Mouse (Mus musculus) kidney, postnatal 0 days (tissue): ENCODE results near the gene Thada. TPM values are rescaled to one million over a fixed set of nuclear protein-coding genes. Genes with fewer than 3 reads are reported as not detected.
"Not testable (repeated sequence)": the region's sequence is repeated elsewhere in the genome, so short reads cannot be mapped to it uniquely, and the experiment has no call there.

Experiments used
- ATAC-seq: fragments of 200-750 bp; cut with Nextera tagmentation; replicated peaks from 2 replicates; pipeline ENCODE4 v1.8.0; 2017; ENCODE audit warnings: low read depth, moderate number of reproducible peaks, moderate TSS enrichment, moderate library complexity; ENCODE audit not compliant: low FRiP score
- DNase-seq: peaks from one replicate; pipeline ENCODE4 v3.0.0-alpha.2; 2016; ENCODE audit warnings: low spot score
- H3K27ac ChIP-seq: fragments of 300-500 bp; sonication (generic); 2 replicates; pipeline ENCODE4 v1.5.1; 2014; ENCODE audit warnings: mild to moderate bottlenecking
- H3K27me3 ChIP-seq: fragments of 300-500 bp; sonication (generic); 2 replicates; pipeline ENCODE4 v1.6.1; 2014; ENCODE audit warnings: low read length, mixed read lengths; ENCODE audit not compliant: insufficient read depth
- H3K36me3 ChIP-seq: fragments of 300-500 bp; sonication (generic); 2 replicates; pipeline ENCODE4 v1.6.1; 2014; ENCODE audit warnings: low read length, mixed read lengths; ENCODE audit not compliant: insufficient read depth
- H3K4me1 ChIP-seq: fragments of 300-500 bp; sonication (generic); replicated peaks from 2 replicates; pipeline ENCODE4 v1.6.1; 2014; ENCODE audit warnings: antibody characterized with exemption, low read length, mixed read lengths; ENCODE audit not compliant: insufficient read depth
- H3K4me2 ChIP-seq: fragments of 300-500 bp; sonication (generic); 2 replicates; pipeline ENCODE4 v1.6.1; 2014; ENCODE audit warnings: mild to moderate bottlenecking, low read length, moderate library complexity, mixed read lengths
- H3K4me3 ChIP-seq: fragments of 300-500 bp; sonication (generic); replicated peaks from 2 replicates; pipeline ENCODE4 v1.5.1; 2014; ENCODE audit warnings: low read depth, low read length
- H3K9ac ChIP-seq: fragments of 300-500 bp; sonication (generic); 2 replicates; pipeline ENCODE4 v1.6.1; 2014; ENCODE audit warnings: low read depth, low read length
- H3K9me3 ChIP-seq: fragments of 300-500 bp; sonication (generic); replicated peaks from 2 replicates; pipeline ENCODE4 v1.6.1; 2016; ENCODE audit warnings: low read length, inconsistent platforms, mixed read lengths
- CTCF ChIP-seq: IDR thresholded peaks from 2 replicates; pipeline ENCODE4 v1.5.1; 2016; ENCODE audit warnings: antibody characterized with exemption, low read depth, mild to moderate bottlenecking, moderate library complexity
- WGBS: fragments of 180-500 bp; shearing (Covaris S2); extraction: QIAGEN DNeasy Blood & Tissue Kit; methylation state at CpG from one replicate; pipeline ENCODE4 v1.1.7; 2014; 5-methylcytosine and 5-hydroxymethylcytosine counted together
- polyA plus RNA-seq: library from polyadenylated mRNA; unstranded; fragments of >200 nt; fragmentation: Nextera tagmentation; extraction: Ambion mirVana; gene quantifications from 2 replicates; pipeline ENCODE4 v1.2.1, GENCODE M21; 2015

Gene Thada
- polyA plus RNA-seq, 1 experiment from 2014 or later, result 3.4 TPM

DNA sequence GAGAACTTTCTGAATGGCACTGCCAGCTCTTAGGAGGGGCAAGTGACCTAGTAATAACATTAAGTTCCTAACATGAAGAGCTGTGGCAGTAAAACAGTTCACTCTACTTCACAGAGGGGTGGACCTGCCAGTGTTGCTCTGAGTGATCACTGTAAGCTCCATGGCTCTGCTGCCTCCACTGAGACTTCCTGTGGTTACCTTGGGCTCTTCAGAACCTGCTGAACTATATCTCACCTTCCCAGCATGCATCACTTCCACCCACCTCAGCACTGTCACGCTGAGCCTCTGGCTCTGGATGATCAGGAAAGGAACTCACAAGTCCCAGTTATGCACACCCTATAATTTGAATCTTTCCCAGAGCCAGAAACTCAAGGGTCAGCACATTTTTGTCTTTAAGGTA lies 159.9 kb downstream of the Thada start:
- 70% methylated on average over 1 of the region's 1 CpGs for WGBS
- H3K9ac ChIP-seq, result no peak overlapping the region
- no peak for TF ChIP-seq CTCF
- H3K27me3 ChIP-seq, result no peaks in the 10 kb centered on the region
- no peaks in the 10 kb centered on the region for H3K4me1 ChIP-seq
- no peaks in the 10 kb centered on the region for H3K9me3 ChIP-seq
- no peak for ATAC-seq
- no peak overlapping the region for H3K27ac ChIP-seq
- H3K4me3 ChIP-seq, result no peak overlapping the region
- H3K36me3 ChIP-seq, result peaks cover 14% of the 10 kb centered on the region
- DNase-seq, result no peak
- H3K4me2 ChIP-seq, result no peak overlapping the region

DNA sequence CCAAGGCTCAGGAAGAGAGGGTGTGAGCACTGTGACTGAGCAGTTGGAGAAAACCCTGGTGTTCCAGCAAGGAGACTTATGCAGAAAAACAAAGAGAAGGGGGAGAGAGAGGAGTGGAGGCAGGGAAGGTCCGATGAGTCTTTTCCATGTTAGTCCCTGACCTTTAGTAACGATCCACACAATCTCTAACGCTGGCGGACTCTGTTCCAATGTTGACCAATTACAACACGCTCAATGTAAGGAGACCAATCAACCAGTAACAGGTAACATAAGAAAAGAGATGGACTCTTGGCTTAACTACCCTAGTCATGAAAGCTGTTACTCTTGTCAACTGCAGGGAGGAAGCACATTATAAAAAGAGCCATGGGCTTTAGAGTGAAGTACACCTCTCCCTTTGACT lies 160.9 kb downstream of the Thada start:
- H3K4me1 ChIP-seq, result no peaks in the 10 kb centered on the region
- DNase-seq (no peak), ATAC-seq (no peak)
- H3K4me2 ChIP-seq, result no peak overlapping the region
- H3K27ac ChIP-seq, result no peak overlapping the region
- H3K9me3 ChIP-seq, result no peaks in the 10 kb centered on the region
- H3K4me3 ChIP-seq, result no peak overlapping the region
- peaks cover 14% of the 10 kb centered on the region for H3K36me3 ChIP-seq
- H3K27me3 ChIP-seq, result no peaks in the 10 kb centered on the region
- no peak for TF ChIP-seq CTCF
- 88% methylated on average over 5 of the region's 5 CpGs for WGBS
- no peak overlapping the region for H3K9ac ChIP-seq

GRCm38 (mm10) chr17:84304141-84304540 lies 161.9 kb downstream of the Thada start:
- Histone ChIP-seq H3K9ac (no peak overlapping the region), H3K9me3 (no peaks in the 10 kb centered on the region), H3K4me3 (no peak overlapping the region), H3K4me2 (no peak overlapping the region), H3K4me1 (no peaks in the 10 kb centered on the region), H3K27me3 (no peaks in the 10 kb centered on the region), H3K36me3 (peaks cover 8% of the 10 kb centered on the region), H3K27ac (no peak overlapping the region)
- WGBS, result 87% methylated on average over 5 of the region's 5 CpGs
- ATAC-seq (no peak), DNase-seq (no peak)
- no peak for TF ChIP-seq CTCF

DNA sequence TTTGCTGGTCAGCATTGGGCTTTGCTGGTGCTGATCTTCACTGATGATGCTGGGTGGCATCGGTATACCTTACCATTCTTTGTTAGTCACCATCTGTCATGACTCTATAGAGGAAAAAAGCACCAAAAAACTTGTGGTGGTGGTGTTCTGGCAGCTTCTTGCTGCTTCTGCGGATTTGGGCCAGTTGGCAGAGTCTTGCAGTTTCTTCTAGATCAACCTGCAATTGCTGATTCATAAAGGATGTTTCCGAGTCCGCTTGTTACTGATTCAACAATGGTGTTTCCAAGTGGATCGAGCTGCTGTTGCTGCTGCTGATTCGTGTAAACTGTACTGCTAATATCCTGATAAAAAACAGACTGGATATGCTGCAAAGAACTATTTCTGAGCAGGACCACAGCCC lies 168.0 kb downstream of the Thada start:
- Histone ChIP-seq H3K4me1 (no peaks in the 10 kb centered on the region), H3K9ac (no peak overlapping the region), H3K4me3 (no peak overlapping the region), H3K9me3 (no peaks in the 10 kb centered on the region), H3K27me3 (no peaks in the 10 kb centered on the region), H3K4me2 (no peak overlapping the region), H3K36me3 (peaks cover 6% of the 10 kb centered on the region; the same call in 1 of the 2 replicates), H3K27ac (no peak overlapping the region)
- DNase-seq, result no peak
- TF ChIP-seq CTCF, result no peak
- no peak for ATAC-seq
- WGBS, result 97% methylated on average over 6 of the region's 6 CpGs

GRCm38 (mm10) chr17:84293221-84293620 lies 172.8 kb downstream of the Thada start:
- H3K4me2 ChIP-seq, result no peak overlapping the region
- WGBS, result 74% methylated on average over 4 of the region's 4 CpGs
- TF ChIP-seq CTCF, result no peak
- H3K27me3 ChIP-seq, result no peaks in the 10 kb centered on the region
- H3K9me3 ChIP-seq, result no peaks in the 10 kb centered on the region
- no peak overlapping the region for H3K4me3 ChIP-seq
- DNase-seq (no peak), ATAC-seq (no peak)
- H3K27ac ChIP-seq, result no peak overlapping the region
- H3K4me1 ChIP-seq, result no peaks in the 10 kb centered on the region
- H3K9ac ChIP-seq, result no peak overlapping the region
- peaks cover 6% of the 10 kb centered on the region; the same call in 1 of the 2 replicates for H3K36me3 ChIP-seq

DNA sequence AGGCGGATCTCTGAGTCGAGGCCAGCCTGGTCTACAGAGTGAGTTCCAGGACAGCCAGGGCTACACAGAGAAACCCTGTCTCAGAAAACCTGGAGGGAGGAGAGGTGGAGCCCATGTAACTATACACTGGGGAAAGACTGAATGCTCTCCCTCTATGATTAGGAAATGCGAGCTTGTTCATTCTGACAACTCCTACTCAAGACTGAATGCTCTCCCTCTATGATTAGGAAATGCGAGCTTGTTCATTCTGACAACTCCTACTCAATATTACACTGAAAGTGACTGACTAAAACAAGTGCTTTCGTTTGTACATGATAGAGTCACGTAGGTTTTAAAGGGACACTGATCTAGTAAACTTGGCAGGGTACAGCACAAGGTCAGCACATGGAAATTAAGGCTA lies 174.8 kb downstream of the Thada start:
- not testable (repeated sequence) for H3K4me2 ChIP-seq, H3K36me3 ChIP-seq, H3K27me3 ChIP-seq, ATAC-seq, H3K9ac ChIP-seq, H3K9me3 ChIP-seq, DNase-seq, H3K4me3 ChIP-seq, H3K4me1 ChIP-seq, H3K27ac ChIP-seq
- WGBS, result 61% methylated on average over 6 of the region's 6 CpGs

GRCm38 (mm10) chr17:84287675-84288420 lies 178.2 kb downstream of the Thada start:
- no peak overlapping the region for H3K9ac ChIP-seq
- DNase-seq (no peak), ATAC-seq (no peak)
- no peak overlapping the region for H3K4me2 ChIP-seq
- no peak overlapping the region for H3K27ac ChIP-seq
- no peak overlapping the region for H3K4me3 ChIP-seq
- H3K9me3 ChIP-seq, result no peaks in the 10 kb centered on the region
- H3K36me3 ChIP-seq, result no peaks in the 10 kb centered on the region
- no peaks in the 10 kb centered on the region for H3K27me3 ChIP-seq
- 79% methylated on average over 8 of the region's 8 CpGs for WGBS
- TF ChIP-seq CTCF, result no peak
- H3K4me1 ChIP-seq, result 0 out of 2 replicates have a peak, but pooled peaks cover 5% of the 10 kb centered on the region
